Mouse (Mus musculus) layer of hippocampus, postnatal 25 days (tissue): ENCODE results near the gene Prpf38b. TPM values are rescaled to one million over a fixed set of nuclear protein-coding genes. Genes with fewer than 3 reads are reported as not detected.

Experiments
- DNase-seq, 2 experiments: peaks; one replicate each; pipeline ENCODE4 v3.0.0; 2022; ENCODE audit warnings: mixed read lengths in 2 of 2, low spot score in 1 of 2; ENCODE audit errors: extremely low spot score in 1 of 2
- total RNA-seq, 2 experiments: library from RNA; stranded (reverse); gene quantifications; 2 replicates each; pipeline ENCODE4 v1.2.3; 2021

Gene Prpf38b
- 10 to 100 TPM; 36.4 to 50.8 TPM for total RNA-seq

GRCm38 (mm10) chr3:108911548-108912413 is at the start of gene Prpf38b:
Gene Prpf38b (minus strand): TSS chr3:108911727.
- peak; percentile 86 for DNase-seq

- no peak for DNase-seq
Observed at GRCm38 (mm10) chr3:108961226-108961625, 49.7 kb upstream of the Prpf38b start.

- DNase-seq: no peak
Observed at GRCm38 (mm10) chr3:108959680-108960295, 48.3 kb upstream of the Prpf38b start.

GRCm38 (mm10) chr3:108957976-108958375 is 46.4 kb upstream of the Prpf38b start:
- DNase-seq: no peak

- DNase-seq: no peak
Observed at GRCm38 (mm10) chr3:108940996-108941395, 29.5 kb upstream of the Prpf38b start.

- no peak for DNase-seq
Observed at GRCm38 (mm10) chr3:108940001-108940633, 28.6 kb upstream of the Prpf38b start, which contains the start of gene Gm9857. Gene Gm9857 (minus strand): TSS chr3:108940445.

GRCm38 (mm10) chr3:108939573-108939972 is 28.0 kb upstream of the Prpf38b start, which contains the start of gene Henmt1:
Gene Henmt1 (plus strand): TSS chr3:108939873.
- no peak for DNase-seq

GRCm38 (mm10) chr3:108938691-108939090 is 27.2 kb upstream of the Prpf38b start:
- DNase-seq: no peak

- DNase-seq: no peak
Observed at GRCm38 (mm10) chr3:108933557-108933956, 22.0 kb upstream of the Prpf38b start.

- DNase-seq: no peak
Observed at GRCm38 (mm10) chr3:108926308-108926707, 14.8 kb upstream of the Prpf38b start.

GRCm38 (mm10) chr3:108925677-108926076 is 14.2 kb upstream of the Prpf38b start:
- DNase-seq: no peak

GRCm38 (mm10) chr3:108921822-108922221 is 10.3 kb upstream of the Prpf38b start:
- no peak for DNase-seq

- no peak for DNase-seq
Observed at GRCm38 (mm10) chr3:108920442-108921070, 9.0 kb upstream of the Prpf38b start.

GRCm38 (mm10) chr3:108918852-108919251 is 7.3 kb upstream of the Prpf38b start:
- no peak for DNase-seq

- no peak for DNase-seq
Observed at GRCm38 (mm10) chr3:108917986-108918385, 6.5 kb upstream of the Prpf38b start.

GRCm38 (mm10) chr3:108916857-108917256 is 5.3 kb upstream of the Prpf38b start:
- DNase-seq: no peak

GRCm38 (mm10) chr3:108915999-108916398 is 4.5 kb upstream of the Prpf38b start:
- peak in 1 of 2 experiments; percentile 43 for DNase-seq

- DNase-seq: peak; percentile 20 to 41
Observed at GRCm38 (mm10) chr3:108911081-108911547, 413 bp downstream of the Prpf38b start.

- no peak for DNase-seq
Observed at GRCm38 (mm10) chr3:108910303-108911080, 1.0 kb downstream of the Prpf38b start.

GRCm38 (mm10) chr3:108902934-108903333 is 8.6 kb downstream of the Prpf38b start:
- DNase-seq: no peak
